Mouse (Mus musculus) left cerebral cortex, adult 2 months (tissue): ENCODE results near the gene Arhgef38. TPM values are rescaled to one million over a fixed set of nuclear protein-coding genes. Genes with fewer than 3 reads are reported as not detected.

Experiments used
- DNase-seq, 2 experiments: peaks; one replicate each; pipeline ENCODE4 v3.0.0; 2021 to 2022; ENCODE audit warnings: low spot score in 2 of 2, mixed read lengths in 1 of 2; ENCODE audit errors: extremely low spot score in 1 of 2
- H3K27ac ChIP-seq: fragments of 200-600 bp; 2 replicates; pipeline ENCODE4 v1.8.1; 2022
- H3K4me3 ChIP-seq: fragments of 200-600 bp; 2 replicates; pipeline ENCODE4 v1.8.1; 2022
- CTCF ChIP-seq: fragments of 200-600 bp; IDR thresholded peaks from 2 replicates; pipeline ENCODE4 v1.8.1; 2022; ENCODE audit warnings: antibody characterized with exemption, mild to moderate bottlenecking, moderate library complexity
- intact Hi-C: fragments of 180-260 bp; cut with DNase I; formaldehyde crosslinking; loops from one replicate; pipeline ENCODE4 v1.15.1; 2025
- total RNA-seq, 2 experiments: library from RNA; stranded (reverse); gene quantifications; 2 replicates each; pipeline ENCODE4 v1.2.3; 2021

The Arhgef38 gene
- total RNA-seq, 2 experiments from 2014 or later, result not detected

DNA sequence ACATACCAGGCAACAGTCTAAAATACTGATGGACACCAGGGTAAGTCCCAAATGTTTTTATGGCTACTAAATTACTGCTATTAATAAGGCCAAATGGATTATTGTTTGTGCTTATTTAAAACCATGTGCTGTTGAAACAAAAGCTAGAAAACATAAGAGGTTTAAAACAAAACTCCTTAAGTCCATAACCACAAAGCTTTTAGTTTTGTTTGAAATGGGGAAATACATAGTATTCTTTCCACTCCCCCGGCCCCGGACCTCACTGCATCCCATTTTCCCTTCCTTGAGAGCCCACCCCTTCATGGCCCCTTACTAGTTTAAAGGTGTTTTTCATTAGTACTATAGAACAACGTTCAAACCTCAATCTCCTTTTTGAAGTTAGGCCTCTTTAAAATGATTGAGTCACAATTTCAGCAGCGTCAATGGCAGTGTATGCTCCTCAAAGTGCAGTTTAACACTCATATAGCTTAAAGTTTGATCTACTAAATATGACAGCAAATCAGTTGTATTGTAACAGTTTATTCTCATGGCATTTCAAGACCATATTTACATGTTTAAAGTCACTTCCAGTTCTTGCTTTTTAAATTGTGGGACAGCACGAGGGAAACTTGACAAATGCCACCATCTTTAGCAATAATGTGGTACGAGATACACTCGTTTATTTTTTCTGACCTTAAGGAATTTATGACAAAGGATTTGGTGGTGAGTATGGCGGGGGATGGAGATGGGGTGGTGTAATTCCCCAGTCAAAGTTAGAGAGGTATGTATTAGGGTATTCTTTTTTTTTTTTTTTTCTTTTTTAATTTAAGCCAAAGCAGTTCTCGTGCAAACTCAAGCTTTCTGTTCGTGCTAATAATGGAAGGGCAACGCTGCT lies 144.3 kb downstream of the Arhgef38 start:
- peak overlapping the region; percentile 78 for H3K4me3 ChIP-seq
- no peak for DNase-seq
- TF ChIP-seq CTCF, result no peak
- H3K27ac ChIP-seq, result no peak overlapping the region; the same call in 1 of the 2 replicates
- intact Hi-C loops, result loop anchor here (1.0 to 5.0 kb wide), 3 partner anchors 220 to 452 kb away; partner anchors contain the start of gene Ppa2

DNA sequence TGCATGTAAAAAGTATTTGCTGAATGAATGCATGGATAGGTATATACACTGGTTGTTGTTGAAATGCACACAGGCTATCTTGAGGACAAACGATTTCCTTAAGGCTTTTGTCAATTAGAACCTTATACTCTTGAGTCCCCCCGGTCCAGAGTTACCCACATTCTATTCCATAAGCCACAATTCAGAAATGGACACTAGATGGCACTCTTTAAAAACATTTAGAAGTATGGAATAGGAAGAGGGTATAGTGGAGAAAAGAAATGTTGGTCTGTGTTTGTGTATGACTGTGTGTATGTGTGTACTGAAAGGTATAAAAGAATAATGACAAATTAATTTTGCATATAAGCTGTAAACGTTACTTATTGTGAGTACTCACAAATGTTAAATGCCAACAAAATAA lies 148.9 kb downstream of the Arhgef38 start:
- DNase-seq, result no peak
- Histone ChIP-seq H3K4me3 (no peak overlapping the region), H3K27ac (no peak overlapping the region)
- peak; percentile 61 for TF ChIP-seq CTCF
- intact Hi-C loops, result loop anchor here (2.0 kb wide), 1 partner anchor 187 kb away; no protein-coding TSS in a partner anchor

DNA sequence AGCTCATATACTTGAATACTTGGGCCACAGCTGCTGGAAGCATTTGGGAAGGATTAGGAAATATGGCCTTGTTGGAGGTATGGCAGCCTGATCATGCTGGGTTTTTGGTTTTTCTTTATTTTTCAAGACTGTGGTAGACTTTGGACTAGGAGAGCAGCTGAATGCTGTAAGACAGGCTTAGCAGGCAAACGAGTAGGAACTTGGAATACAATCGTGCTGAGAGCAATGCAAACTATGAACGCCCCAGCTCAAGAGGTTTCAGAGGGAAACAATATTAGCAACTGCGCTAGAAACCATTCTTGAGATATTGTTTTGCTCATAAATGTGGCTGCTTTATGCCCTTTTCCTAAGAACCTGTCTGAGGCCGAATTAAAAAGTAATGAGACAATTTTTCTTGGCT lies 152.0 kb downstream of the Arhgef38 start:
- H3K27ac ChIP-seq, result no peak overlapping the region
- intact Hi-C loops, result no loop called here
- H3K4me3 ChIP-seq, result no peak overlapping the region

DNA sequence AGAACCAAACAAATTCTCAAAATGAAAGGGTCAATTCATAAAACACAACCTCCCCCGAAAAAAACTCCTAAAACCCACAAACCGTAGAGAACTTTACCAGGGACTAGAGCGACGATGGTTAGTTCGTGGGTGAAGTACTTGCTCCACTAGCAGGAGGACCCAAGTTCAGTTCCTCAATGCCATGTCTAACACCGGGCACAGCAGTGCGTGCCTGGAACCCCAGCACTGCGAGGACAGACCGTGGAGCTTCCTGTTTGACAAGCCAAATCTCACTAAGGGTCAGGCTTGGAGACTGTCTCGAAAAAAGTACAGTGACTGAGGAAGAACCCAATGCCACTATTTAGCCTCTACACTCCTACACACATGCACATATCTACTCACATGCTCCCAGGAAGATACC lies 159.2 kb downstream of the Arhgef38 start:
- Histone ChIP-seq H3K27ac (no peak overlapping the region), H3K4me3 (no peak overlapping the region)
- TF ChIP-seq CTCF, result no peak
- intact Hi-C loops, result no loop called here
- no peak for DNase-seq

More for the DNA sequence above, 152.0 kb downstream of the Arhgef38 start:
- DNase-seq, result no peak
- TF ChIP-seq CTCF, result no peak

Other genes with a start within 250 kb of the Arhgef38 start
- gene Ints12, start 143.1 kb downstream of the Arhgef38 start, total RNA-seq, result 10 to 100 TPM; 13.1 to 15.5 TPM
- gene Gstcd, start 142.9 kb downstream of the Arhgef38 start, total RNA-seq, result 10 to 100 TPM; 10.0 to 10.9 TPM
- gene Ppa2, start 75.2 kb upstream of the Arhgef38 start, total RNA-seq, result 10 to 100 TPM; 50.0 to 52.5 TPM